Mouse (Mus musculus) stomach, postnatal 0 days (tissue): ENCODE data around the gene Hdlbp.

Source experiments
- CTCF ChIP-seq: IDR thresholded peaks from 2 replicates; pipeline ENCODE4 v1.5.1; 2016; ENCODE audit warnings: antibody characterized with exemption, low read depth, mild to moderate bottlenecking, moderate library complexity
- EP300 ChIP-seq: optimal IDR thresholded peaks from 2 replicates; pipeline ENCODE3; 2016; ENCODE audit warnings: antibody characterized with exemption

GRCm38 (mm10) chr1:93362661-93363060 lies 116.0 kb downstream of the Hdlbp start:
- TF ChIP-seq CTCF (no peak), EP300 (no peak)
